Mouse (Mus musculus): ENCODE measurements around the gene Ube2cbp.

Ube2cbp gene

DNA sequence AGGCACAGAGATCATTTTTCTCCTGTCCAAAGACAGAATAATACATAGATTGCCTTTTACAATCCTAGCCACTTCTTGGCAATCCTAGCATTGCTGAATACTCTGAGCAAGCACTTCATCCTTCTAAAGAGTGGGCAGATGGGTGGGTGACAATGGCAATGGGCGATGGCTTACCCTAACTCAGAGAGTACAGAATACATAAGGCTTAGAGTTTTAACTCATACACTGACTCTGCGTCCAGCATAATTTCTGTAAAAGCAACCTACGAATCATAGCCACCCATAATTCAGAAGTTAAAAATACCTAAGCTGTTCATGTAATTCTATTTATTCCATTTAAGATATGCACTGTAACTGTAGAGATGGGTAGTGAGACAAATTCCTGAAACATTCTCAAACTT, 29.2 kb downstream of the Ube2cbp start:
- no peak for DNase-seq (ENCODE audit: low spot score in 2 of 2)

DNA sequence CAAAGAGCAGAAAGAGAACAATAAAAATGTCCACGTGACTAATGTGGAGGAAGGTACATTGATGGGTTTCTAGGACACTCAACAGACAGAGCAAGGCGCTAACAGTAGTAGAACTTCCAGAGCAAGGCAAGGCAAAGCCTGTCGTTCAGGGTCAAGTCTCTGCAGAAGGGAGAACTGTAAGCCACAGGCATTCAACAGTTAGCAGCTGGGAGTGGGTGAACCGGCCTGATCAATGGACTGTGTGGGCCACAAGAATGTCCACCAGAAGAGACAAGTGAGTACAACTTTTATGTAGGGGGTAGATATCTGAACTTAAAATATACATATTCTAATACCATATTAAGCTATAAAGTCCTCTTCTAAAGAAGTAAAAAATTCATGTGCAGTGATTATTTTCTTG, 41.4 kb downstream of the Ube2cbp start:
- DNase-seq (ENCODE audit: low spot score in 2 of 2): no peak

DNA sequence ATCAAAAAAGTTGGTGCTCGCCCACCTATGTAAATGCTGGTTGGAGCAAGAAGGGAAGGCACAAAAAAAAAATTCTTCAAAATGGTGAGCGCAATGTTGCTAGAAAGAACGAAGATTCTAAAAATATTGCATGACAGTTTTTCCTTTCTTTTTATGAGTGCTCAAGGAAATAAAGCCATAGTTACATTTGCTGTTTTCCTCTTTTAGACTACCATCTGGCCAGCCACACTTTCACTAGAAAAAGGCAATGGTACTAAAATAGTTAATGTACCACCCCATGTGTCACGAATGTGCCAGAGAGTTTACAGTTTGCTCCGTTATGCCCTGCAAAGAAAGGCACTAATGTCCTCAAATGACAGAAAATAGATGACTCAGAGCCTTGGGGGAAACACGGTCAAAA, 45.4 kb downstream of the Ube2cbp start:
- no peak for DNase-seq (ENCODE audit: low spot score in 2 of 2)

- no peak for DNase-seq (ENCODE audit: low spot score in 2 of 2)
Observed at GRCm38 (mm10) chr9:86417971-86418370, 46.8 kb downstream of the Ube2cbp start.

DNA sequence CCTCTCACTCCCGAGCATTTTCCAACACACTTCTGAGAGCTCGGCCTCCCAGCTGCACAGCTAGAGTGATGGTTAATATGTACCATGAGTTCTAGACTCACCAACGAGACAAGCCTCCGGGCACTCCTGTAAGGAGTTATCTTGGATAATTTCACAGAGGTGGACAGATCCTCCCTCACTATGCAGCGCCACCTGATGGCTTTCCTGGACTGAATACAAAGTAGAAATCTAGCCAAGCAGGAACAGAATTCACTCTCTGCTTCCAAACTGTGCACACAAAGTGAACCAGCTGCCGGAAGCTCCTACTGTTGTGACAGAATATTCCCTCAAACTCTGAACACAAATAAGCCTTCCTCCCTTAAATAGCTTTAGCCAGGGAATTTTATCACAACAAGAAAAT, 69.0 kb downstream of the Ube2cbp start:
- no peak for DNase-seq (ENCODE audit: low spot score in 2 of 2)

- no peak for DNase-seq (ENCODE audit: low spot score in 2 of 2)
Observed at GRCm38 (mm10) chr9:86395012-86395411, 69.7 kb downstream of the Ube2cbp start.

DNA sequence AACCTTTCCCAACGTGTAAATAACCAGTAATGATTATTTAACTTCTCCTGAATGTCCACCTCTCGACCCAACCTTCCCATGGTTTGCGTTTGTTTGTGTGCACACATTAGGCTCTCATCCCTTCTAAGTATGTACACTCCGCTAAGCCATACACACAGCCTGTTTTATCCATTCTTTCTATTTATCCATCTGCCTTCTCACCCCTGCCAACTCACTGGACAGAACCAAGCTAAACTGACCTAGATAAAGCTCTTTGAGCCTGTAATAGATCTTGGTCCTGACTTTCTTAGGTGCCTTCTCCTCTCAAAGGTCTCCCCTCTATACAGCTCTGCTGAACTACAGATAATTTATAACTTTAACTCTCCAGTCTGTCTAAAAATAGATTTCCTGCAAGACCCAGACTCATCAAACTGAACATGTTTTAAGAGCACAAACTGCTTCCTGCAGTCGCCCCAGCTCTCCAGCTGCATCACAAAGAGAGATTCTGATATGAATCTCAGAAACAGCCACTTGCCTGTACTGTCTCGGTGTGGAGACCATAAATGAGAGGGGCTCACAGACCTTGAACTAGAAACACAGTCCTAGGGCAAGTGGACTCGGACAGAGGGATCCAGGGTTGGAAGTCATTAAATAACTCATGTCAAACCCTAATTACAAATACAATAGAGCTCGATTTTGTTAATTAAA, 71.0 kb downstream of the Ube2cbp start:
- no peak for DNase-seq (ENCODE audit: low spot score in 2 of 2)

GRCm38 (mm10) chr9:86391467-86391866, 73.3 kb downstream of the Ube2cbp start:
- no peak for DNase-seq (ENCODE audit: low spot score in 2 of 2)

DNA sequence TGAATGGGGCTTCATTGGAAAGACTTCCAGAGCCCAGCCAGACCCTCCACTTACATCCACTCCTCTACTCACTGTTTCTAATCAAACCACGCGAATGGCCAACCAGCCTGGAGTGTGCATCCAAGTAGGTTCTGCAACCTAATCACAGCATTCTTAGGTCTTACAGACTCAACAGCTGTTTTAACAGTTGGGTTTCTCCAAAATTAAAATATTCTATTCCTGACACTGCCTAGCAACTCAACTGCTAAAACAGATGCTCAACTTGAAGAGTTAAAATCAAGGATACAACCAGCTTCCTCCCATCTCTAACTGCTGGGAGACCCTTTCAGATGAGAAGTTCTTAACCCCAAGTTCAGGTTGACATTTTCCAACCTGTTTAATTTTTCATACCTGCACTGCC, 74.0 kb downstream of the Ube2cbp start:
- DNase-seq (ENCODE audit: low spot score in 2 of 2): no peak

- no peak for DNase-seq (ENCODE audit: low spot score in 2 of 2)
Observed at GRCm38 (mm10) chr9:86388538-86388937, 76.2 kb downstream of the Ube2cbp start.

- no peak for DNase-seq (ENCODE audit: low spot score in 2 of 2)
Observed at GRCm38 (mm10) chr9:86376923-86377322, 87.8 kb downstream of the Ube2cbp start.

GRCm38 (mm10) chr9:86372783-86373567, 91.8 kb downstream of the Ube2cbp start:
- DNase-seq (ENCODE audit: low spot score in 2 of 2): no peak

- no peak for DNase-seq (ENCODE audit: low spot score in 2 of 2)
Observed at GRCm38 (mm10) chr9:86369208-86369607, 95.5 kb downstream of the Ube2cbp start.

DNA sequence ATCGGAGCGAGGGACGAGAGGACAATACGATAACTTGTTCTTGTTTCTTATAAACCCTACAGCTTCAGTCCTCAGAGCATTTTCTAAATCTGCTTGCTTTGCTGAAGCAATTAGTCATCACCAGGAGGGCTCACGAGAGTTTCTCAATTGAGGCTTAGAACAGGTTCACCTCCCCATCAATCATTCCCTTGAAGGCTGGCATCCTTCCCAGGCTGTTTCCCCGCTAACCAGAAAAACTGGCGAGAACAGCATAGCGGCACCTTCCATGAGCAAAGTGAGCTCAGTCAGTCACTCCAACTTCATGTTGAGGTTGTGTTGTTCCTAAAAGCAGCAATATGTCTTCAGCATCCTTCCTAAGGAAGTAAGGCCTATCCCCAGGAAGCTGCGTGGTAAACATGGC, 104.2 kb downstream of the Ube2cbp start:
- DNase-seq (ENCODE audit: low spot score in 2 of 2): no peak

GRCm38 (mm10) chr9:86355851-86356250, 108.9 kb downstream of the Ube2cbp start:
- DNase-seq (ENCODE audit: low spot score in 2 of 2): no peak

- no peak for DNase-seq (ENCODE audit: low spot score in 2 of 2)
Observed at GRCm38 (mm10) chr9:86351491-86351890, 113.3 kb downstream of the Ube2cbp start.

- no peak for DNase-seq (ENCODE audit: low spot score in 2 of 2)
Observed at GRCm38 (mm10) chr9:86336792-86337191, 128.0 kb downstream of the Ube2cbp start.

- no peak for DNase-seq (ENCODE audit: low spot score in 2 of 2)
Observed at GRCm38 (mm10) chr9:86336361-86336760, 128.4 kb downstream of the Ube2cbp start.

DNA sequence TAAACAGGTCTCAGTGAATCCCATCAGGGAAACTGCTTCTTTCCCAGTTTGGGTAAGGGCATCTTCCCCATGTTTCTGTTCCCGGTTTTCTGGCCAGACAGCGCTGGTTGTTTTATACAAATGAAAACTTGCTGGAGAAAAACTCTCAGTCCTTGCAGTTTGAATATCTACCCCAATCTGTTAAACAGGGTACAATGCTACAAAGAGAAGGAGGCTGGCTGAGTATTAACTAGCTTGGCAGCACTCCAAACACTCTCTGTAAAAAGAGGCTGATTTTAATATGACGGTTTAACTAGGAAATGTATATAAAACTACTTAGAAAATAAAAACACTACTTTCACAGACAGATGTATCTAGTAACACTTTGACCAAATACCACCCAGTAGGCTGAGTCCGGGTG, 129.2 kb downstream of the Ube2cbp start:
- no peak for DNase-seq (ENCODE audit: low spot score in 2 of 2)

GRCm38 (mm10) chr9:86334357-86334756, 130.4 kb downstream of the Ube2cbp start:
- DNase-seq (ENCODE audit: low spot score in 2 of 2): no peak

DNA sequence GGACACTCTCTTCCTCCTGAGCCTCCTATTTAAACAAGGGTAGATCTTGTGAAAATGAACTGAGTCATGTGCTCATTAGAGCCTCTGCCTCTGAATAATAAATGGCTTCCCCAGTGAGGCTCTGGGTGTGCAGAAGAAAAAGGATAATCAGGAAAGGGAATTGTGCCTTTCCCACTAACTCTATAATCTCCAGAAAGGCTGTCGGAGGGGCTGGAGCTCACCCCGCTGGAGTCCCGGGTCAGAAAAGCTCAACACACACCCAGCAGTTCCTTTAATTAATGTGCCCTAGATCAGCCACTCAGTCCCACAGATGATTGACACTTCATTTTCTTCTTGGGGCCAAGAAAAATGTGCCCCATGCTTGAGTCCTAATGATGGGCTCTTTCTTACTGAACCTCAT, 134.2 kb downstream of the Ube2cbp start:
- no peak for DNase-seq (ENCODE audit: low spot score in 2 of 2)

GRCm38 (mm10) chr9:86328270-86328669, 136.5 kb downstream of the Ube2cbp start:
- DNase-seq (ENCODE audit: low spot score in 2 of 2): no peak

- no peak for DNase-seq (ENCODE audit: low spot score in 2 of 2)
Observed at GRCm38 (mm10) chr9:86327341-86327740, 137.4 kb downstream of the Ube2cbp start.
